Mouse (Mus musculus) kidney, adult 11 months (tissue): ENCODE results near the gene E2f8.

Source experiments
- DNase-seq: peaks from one replicate; pipeline ENCODE4 v3.0.0; 2022

E2f8 gene

DNA sequence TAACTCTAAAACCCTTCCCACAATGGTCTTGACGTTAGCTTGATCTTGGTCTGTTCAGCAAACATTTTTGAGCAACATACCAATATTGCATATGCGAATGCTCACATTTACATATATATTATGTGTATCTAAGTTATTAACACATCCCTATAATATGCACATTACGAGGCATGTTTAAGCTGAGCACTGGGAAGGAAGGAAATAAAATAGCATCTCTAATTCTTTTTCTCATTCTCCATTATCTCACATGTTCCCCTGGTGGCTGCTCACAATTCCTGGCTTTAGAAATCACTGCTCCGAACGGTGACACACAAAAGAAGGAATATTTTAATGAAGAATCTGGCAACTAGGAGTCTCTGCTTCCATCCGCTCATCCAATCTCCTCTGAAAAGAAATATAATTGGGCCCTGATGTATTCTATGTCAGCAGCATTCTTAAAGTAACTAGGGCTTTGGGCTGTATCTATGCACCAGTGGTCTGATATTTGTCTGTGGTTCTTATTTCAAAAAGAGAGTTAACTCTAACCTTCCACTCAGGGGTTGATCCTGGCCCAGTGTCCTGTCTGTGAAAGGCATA, 29.8 kb downstream of the E2f8 start:
- no peak for DNase-seq

DNA sequence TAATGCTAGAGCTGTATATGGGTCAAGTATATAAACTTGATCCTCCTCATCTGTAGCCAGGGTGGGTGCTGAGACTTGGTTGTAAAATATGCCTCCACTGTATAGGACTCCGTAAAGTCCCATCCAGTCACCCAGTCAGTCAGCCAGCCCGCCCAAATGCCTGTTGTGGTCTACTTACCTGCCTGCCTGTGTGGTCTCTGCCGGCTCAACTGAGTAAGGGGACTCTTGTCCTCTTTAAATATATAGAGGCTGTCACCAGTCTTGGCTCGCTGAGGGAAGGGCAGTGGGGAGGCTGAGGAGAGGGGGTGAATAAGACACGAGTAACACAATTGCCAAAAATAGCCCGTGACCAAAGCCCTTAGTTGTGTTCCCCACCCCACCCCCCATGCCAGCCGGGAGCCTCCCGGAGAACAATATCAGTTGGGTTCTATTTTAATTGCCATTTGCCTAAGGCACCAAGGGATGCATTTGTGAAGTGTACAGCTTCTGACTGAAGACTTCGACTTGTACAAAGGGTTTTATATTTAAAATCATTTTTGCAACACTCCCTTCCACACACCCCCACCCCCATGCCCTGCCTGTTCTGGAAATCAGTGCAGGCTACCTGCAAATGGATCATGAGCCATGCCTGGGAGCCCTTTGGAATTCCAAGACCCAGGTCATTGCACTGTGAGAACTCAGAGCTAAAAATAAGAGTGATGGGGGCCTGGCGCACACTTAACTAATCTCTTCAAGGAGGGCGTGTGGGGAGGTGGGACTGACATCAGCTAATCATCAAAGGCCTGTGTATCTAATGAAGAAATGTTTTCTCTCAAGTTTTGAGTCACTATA, 33.4 kb downstream of the E2f8 start, which contains the start of gene Csrp3:
Csrp3 (minus strand) TSS at position 214 of the 831 bp plus-strand sequence.
- no peak for DNase-seq

DNA sequence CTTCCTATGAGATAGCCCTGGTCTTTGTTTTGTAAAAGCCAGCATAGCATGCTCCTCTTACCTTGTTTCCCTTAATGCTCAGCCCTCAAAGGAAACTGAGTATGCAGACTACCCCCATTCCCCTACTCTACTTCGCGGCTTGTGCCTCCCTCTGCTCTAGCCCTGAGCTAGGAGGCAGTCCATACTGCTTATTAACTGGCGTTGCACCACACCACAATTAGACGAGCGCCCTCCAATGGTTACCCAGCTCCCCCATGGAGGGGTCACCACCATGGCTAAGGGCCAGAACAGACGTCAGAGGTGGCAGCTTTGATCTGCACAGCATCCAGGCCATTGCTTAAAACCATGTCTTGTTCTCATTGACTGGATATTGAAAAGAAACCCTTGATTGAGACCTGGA, 34.6 kb downstream of the E2f8 start:
- DNase-seq: no peak

DNA sequence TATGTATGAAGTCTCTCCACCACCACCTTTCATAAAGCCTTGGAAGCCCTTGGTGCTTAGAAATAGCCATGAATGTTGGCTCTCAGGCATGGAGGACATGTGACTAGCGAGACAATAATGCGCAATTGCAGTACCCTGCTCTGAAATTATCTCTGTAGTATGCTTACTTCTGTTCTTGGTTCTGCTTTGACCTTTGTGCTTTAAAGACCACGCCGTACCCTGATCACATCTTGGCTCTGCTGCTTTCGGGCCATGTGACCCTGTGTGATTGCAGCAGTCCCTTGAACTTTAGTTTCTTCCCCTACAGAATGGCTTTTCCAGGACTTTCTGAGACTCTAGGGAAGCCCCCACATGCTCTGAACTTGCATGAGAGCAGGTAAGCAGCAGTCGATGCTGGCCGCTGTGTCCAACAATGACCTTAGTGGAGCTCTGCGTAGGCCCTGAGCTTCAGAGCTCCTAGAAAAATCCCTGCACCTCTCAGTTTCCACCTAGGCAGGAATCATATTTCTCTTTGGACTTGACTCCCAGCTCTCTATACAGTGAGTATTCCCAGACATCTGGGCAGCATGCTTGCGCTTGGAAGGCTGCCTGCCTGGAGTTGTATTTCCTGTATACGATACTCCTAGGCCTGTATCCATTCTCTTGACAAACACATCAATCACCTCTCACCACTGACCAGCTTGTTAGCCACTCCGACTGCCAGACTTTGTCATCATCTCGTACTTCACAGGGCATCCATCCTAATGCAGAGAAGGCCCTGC, 36.0 kb downstream of the E2f8 start:
- no peak for DNase-seq

DNA sequence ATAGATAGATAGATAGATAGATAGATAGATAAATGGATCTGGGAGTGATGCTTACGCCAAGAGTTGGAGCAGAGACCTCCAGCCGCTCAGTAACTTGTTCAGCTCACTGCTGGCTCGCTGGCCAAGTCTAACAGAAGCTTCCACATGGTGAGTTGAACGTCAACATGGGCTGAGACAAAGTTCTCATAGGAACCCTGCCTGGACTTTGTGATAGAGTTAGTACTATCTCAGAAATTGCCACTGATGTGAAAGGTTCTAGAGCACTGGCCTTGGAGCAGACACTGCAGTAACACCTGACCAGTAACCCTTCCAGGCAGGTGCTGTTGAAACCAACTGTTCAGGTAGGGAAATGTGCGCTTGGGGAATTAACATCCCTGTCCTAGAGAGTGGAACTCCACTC, 37.9 kb downstream of the E2f8 start:
- DNase-seq: no peak

DNA sequence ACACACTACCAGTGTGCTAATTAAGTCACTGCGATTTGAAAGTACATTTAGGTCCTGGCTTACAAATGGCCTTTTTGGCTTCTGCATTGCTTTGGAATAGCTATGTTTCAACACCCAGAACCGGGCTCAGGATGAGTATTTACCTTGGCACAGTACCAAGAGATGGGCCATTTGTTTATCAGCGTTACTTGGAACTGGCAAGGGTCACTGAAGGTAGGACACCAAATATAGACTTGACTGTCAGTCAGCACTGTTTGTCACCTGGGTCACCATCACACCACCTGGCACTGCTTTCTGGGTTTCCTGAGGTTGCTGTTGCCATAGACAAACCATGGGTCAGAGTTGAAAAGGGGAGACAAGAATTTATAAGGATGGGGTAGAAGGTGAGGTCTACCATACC, 39.0 kb downstream of the E2f8 start:
- DNase-seq: no peak

DNA sequence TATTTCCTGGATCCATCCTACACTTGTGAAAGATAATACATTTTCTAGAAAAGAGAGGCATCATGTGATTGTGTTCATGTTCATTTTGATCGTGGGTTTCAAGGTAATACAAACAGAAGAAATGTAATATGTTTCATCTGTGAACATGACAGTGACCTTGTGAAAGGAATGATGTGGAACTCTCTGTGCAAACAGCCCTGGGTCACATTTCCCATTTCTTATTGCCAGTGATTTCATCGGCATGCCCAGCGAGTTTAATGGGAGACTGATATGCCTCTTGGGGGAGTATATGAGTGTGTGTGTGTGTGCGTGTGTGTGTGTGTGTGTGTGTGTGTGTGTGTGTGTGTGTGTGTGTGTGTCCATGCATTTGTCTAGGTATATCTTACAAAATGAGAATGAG, 39.9 kb downstream of the E2f8 start:
- DNase-seq: no peak

DNA sequence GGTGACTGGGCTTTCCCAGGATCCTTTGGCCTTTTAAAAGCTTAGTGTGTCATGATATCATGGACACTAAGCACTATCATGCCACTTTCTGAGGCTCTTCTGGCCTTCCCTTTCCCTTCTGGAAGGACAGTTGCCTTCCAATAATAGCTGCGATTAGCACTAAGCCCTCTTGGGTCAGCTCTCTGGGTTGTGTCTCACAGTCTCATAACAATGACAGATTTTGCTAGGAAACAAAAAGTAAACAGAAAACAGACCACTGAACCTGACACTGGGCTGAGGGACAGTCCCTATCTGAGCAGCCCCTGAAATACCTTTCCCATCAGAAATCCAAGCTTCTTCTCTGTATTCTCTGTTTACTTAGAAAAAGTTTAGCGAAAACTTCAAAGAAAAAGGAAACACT, 40.9 kb downstream of the E2f8 start:
- no peak for DNase-seq

DNA sequence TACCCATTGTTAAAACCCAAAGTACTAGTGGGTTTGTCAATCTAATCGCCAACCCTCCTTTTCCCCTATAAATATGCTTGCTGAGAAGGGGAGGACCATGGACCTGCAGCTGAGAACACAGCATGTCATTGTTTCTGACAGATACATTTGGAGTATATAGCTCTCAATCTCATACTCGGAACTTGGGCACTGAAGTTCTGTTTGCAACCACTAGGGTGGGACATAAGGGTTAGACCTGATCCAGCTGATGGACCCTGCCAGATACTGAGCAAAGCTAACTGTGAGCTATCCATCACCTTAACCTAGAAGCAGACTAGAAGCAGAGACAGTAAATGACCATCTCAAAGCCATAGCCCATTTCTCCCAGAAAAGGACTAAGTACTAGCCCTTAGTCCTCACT, 43.0 kb downstream of the E2f8 start:
- no peak for DNase-seq

DNA sequence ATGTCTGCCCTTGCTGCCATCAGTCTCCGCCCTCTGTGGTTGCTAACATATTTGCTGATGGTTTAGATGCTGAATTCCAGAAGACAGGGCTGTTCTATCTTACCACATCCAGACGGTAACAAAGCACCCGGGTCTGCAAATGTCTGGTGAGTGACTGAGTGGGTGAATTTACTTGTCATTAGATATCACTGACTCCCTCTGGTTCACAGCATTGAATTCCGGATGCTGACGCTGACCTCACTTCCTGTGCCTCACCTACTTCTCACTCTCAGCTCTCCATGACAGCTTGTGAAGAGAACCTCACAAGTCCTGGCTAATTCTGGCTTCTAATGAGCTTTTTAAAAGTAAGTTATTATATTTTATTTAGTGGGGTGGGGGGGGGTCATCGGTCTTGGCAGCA, 44.4 kb downstream of the E2f8 start:
- no peak for DNase-seq

DNA sequence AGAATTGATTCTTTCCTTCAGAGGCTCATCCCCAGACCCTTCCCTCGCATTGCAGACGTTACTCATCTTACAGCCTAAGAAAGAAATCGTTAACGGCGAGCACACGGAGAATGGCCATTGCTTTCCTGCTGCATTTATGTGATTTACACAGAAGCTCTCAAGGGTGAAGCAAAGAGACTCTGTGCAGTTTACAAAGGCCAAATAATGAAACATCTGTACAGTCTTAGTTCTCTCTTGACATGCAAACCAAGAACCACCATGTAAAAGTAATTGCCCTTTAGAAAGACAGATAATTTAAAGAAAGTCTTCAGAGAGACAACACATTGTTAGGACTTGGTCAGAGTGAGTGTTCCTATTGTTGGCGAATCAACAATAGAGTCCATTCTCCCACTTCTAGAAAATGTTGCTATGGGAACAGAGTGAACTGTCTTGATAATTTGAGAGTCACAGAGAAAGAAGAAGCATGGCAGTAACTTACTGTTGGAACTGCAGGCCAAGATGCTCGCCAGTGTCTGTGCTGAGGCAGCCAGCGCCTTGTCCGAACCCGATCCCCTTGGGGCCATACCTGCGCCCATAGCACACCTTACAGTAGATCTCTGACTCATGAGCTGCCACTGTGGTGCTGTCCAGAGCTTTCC, 46.3 kb downstream of the E2f8 start:
- DNase-seq: no peak

DNA sequence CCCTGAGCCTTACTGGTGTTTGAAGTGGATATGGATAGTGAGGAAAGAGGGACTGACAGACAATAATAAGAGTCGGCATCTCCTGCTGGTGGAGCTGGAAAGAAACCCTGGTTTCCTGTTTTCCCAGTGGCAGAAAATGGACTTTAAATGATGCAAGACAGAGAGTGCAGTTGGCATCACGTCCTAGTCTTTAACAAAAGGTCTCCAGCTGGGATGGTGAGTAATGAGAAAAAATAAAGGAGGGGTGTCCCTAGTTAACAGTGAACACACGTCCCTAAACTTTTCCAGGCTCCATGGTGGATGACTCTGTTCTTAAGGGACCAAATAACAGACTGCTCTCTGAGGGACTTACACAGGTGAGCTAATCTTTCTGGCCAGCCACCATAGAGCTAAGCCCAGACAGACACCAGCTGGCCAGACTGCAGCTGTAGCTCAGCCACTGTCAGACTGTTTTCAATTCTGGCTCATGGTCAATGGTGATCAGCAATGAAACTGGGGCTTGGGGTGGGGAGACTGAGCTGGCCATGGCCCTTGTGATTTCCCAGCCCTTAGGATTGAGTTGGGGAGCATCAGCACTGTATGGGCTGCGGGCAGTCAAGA, 46.9 kb downstream of the E2f8 start:
- DNase-seq: no peak

DNA sequence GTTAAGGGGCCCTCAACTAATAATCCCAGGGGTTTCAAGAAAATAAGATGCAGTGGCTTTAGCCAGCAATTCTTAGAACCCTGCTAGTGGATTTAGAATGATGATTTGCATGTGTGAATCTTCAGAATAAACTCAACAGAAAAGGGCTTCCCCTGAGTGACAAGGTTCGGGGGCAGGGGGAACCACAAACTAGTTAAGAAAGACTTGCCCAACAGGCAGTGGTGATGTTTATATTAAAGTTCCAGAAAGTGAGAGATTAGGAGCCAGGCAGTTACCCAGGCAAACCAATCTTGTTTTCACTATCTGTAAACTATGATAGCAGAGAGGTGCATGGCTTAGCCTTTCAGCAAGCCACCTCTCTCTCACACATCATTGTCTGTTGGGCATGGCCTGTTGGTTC, 48.7 kb downstream of the E2f8 start:
- no peak for DNase-seq

DNA sequence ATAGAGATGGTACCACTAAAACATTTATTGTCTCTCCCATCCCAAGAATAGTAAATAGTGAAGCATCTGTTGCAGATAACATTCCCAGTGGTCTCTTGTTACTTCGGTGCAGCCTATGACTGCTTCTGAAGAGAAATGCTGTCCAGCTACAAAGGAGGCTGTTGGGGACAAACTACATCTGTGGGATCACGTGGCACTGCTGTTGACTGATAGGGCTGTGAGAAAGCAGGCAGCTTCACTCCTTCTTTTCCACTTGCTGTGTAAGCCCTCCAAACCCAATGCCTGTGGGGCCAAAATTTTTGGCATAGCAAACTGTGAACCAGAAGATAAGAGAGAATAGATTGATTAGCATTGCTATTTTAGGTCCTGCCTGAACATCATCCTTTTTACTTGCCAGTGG, 51.0 kb downstream of the E2f8 start:
- no peak for DNase-seq

DNA sequence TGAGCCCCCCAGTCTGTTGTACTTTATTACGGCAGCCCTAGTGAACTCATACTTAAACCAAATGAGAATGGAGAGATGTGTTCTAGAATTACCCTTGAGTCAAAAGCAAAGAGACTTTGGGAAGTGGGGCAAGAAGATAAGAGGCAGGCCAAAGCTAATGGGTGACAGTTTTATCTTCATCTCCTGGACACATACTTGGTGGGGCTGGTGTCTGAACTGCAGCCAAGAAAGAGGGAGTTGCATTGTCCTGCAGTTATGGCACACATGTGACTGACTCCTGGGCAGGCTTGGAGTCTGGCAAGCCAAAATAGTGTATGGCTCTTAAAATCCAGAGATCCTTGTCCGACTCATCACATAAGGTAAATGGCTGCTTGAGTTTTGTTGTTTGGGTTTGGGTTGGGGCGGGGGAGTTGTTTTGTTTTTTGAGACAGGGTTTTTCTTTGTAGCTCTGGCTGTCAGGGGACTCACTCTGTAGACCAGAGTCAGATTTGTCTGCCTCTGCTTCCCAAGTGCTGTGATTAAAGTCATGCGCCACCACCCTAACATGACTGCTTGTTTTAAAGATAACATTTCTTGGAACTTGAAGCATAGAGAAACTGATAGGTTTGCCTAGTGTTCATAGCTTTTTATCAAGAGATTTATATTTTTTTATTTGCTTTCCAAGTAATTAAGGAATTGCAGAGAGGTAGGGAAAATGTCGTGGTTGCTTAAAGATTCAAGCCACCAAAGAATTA, 52.1 kb downstream of the E2f8 start:
- no peak for DNase-seq

DNA sequence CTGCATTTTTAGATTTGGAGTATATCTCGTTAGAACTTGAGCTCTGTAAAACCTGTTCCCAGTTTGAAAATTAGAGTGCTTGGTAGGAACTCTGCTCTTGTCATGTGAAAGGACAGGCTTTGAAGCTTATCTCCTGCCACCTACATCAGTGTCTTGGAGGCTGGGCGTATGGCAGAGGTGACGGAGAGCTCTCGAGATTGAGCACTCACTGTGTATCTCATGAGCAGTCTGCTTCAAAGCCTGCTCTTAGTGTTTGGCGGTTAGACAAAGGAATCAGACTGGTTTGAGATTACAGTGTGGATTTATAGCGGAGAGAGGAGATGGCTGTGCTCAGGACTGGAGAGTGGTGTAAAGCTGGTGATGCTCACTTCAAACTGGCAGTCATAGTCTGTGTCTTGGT, 56.2 kb downstream of the E2f8 start:
- no peak for DNase-seq

DNA sequence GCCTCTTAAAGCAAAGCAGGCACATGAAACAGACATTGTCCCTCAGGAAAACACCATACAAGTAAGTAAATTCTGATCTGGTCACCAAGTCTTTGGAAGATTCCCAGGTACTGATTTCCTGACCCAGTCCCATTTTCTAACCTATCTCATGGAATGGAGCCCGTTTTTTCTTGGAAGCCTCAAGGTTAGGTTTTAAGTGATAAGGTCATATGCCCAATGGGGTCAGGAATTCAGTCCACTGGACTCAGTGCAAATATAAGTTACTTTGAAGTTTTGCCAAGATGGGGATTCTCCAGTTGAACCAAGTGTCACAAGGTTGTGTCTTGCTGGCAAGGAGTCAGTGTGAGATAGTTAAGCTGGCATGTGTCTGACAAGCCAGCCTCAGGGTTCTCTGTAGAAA, 56.7 kb downstream of the E2f8 start:
- DNase-seq: no peak

DNA sequence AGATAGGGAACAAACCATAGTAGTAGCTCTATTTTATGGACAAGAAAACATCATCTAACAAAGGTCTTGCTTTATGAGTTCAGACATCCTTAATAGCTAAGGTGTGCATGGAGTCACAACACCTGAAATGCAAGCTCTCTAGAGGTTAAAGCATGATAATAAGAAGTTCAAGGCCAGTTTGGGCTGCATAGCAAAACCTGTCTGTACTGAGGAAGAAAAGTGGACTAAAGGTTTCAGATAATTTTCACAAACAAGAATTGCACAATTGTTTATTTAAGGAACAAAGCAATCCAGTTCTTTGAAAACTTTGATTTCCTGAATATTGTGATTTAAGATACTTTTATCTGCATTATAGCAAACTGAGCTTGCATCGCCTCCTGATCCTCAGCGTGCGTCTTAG, 57.8 kb downstream of the E2f8 start:
- DNase-seq: no peak

DNA sequence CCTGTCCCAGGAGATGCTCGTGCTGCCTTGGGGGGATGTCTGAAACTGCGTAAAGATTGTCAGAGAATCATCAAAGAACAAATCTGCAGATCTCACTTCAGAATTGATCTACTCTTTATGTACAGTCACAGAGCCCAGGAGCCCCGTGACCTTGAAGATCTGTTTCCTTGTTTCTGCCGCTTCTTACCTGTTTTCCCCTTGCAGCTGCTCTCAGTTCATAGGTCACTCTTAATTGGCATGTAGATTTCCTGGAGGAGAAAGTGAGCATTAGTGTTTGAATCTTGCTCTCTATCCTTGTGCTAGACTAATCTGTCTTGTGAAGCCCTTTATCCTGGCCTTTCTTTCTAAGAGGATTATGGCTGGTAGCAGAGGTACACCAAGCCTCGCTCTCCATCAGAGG, 59.7 kb downstream of the E2f8 start:
- DNase-seq: no peak
